Mouse (Mus musculus) forebrain, embryonic 14.5 days (tissue): ENCODE data around the gene Pitpnm2. TPM values are rescaled to one million over a fixed set of nuclear protein-coding genes. Genes with fewer than 3 reads are reported as not detected.

ENCODE experiments used
- ATAC-seq: fragments of 200-750 bp; cut with Nextera tagmentation; 2 replicates; pipeline ENCODE4 v1.8.0; 2017; ENCODE audit warnings: mild to moderate bottlenecking, moderate library complexity
- DNase-seq: peaks from one replicate; pipeline ENCODE4 v3.0.0-alpha.2; 2015; ENCODE audit warnings: low spot score
- H3K27ac ChIP-seq: fragments of 300-500 bp; sonication (generic); 2 replicates; pipeline ENCODE4 v1.5.1; 2014; ENCODE audit warnings: low read depth, mild to moderate bottlenecking, control low read depth, low read length, moderate library complexity
- H3K27me3 ChIP-seq: fragments of 300-500 bp; sonication (generic); replicated peaks from 2 replicates; pipeline ENCODE4 v1.6.1; 2014; ENCODE audit warnings: low read length, control low read depth, mixed read lengths; ENCODE audit not compliant: control insufficient read depth, insufficient read depth
- H3K36me3 ChIP-seq: fragments of 300-500 bp; sonication (generic); 2 replicates; pipeline ENCODE4 v1.6.1; 2014; ENCODE audit warnings: low read length, control low read depth; ENCODE audit not compliant: control insufficient read depth, insufficient read depth
- H3K4me1 ChIP-seq: fragments of 300-500 bp; sonication (generic); 2 replicates; pipeline ENCODE4 v1.6.1; 2014; ENCODE audit warnings: antibody characterized with exemption, low read length, control low read depth; ENCODE audit not compliant: control insufficient read depth, insufficient read depth
- H3K4me2 ChIP-seq: fragments of 300-500 bp; sonication (generic); 2 replicates; pipeline ENCODE4 v1.6.1; 2014; ENCODE audit warnings: mild to moderate bottlenecking, control low read depth, low read length
- H3K4me3 ChIP-seq: fragments of 300-500 bp; sonication (generic); 2 replicates; pipeline ENCODE4 v1.5.1; 2014; ENCODE audit warnings: low read depth, low read length, control low read depth
- H3K9ac ChIP-seq: fragments of 300-500 bp; sonication (generic); 2 replicates; pipeline ENCODE4 v1.6.1; 2014; ENCODE audit warnings: mild to moderate bottlenecking, low read length, control low read depth, moderate library complexity
- H3K9me3 ChIP-seq: fragments of 300-500 bp; sonication (generic); replicated peaks from 2 replicates; pipeline ENCODE4 v1.6.1; 2016; ENCODE audit warnings: low read length, control low read depth, mixed read lengths; ENCODE audit not compliant: control insufficient read depth
- WGBS: fragments of 180-500 bp; shearing (Covaris S2); extraction: QIAGEN DNeasy Blood & Tissue Kit; methylation state at CpG from one replicate; pipeline ENCODE4 v1.1.7; 2014; 5-methylcytosine and 5-hydroxymethylcytosine counted together
- polyA plus RNA-seq: library from polyadenylated mRNA; unstranded; fragments of >200 nt; fragmentation: Nextera tagmentation; extraction: Ambion mirVana; gene quantifications from 2 replicates; pipeline ENCODE4 v1.2.1, GENCODE M21; 2014

Gene Pitpnm2
- polyA plus RNA-seq, 1 experiment from 2014 or later, result 8.5 TPM

- H3K4me1 ChIP-seq, result peaks cover 16% of the 10 kb centered on the region
- H3K27ac ChIP-seq, result no peak overlapping the region
- H3K4me3 ChIP-seq, result no peak overlapping the region
- H3K4me2 ChIP-seq, result no peak overlapping the region
- WGBS, result 58% methylated on average over 11 of the region's 11 CpGs
- H3K9me3 ChIP-seq, result no peaks in the 10 kb centered on the region
- no peaks in the 10 kb centered on the region for H3K27me3 ChIP-seq
- H3K36me3 ChIP-seq, result no peaks in the 10 kb centered on the region
- no peak for DNase-seq
- H3K9ac ChIP-seq, result no peak overlapping the region
- no peak for ATAC-seq
These were observed 55.0 kb downstream of the Pitpnm2 start for GRCm38 (mm10) chr5:124194386-124195084.

GRCm38 (mm10) chr5:124193286-124194112 is 56.1 kb downstream of the Pitpnm2 start:
- Histone ChIP-seq H3K9ac (peak overlapping the region; percentile 13), H3K27me3 (no peaks in the 10 kb centered on the region), H3K9me3 (no peaks in the 10 kb centered on the region), H3K4me2 (peak overlapping the region; percentile 12; the same call in 1 of the 2 replicates), H3K4me3 (no peak overlapping the region), H3K27ac (no peak overlapping the region), H3K36me3 (no peaks in the 10 kb centered on the region), H3K4me1 (peaks cover 16% of the 10 kb centered on the region)
- ATAC-seq (peak; percentile 63), DNase-seq (peak; percentile 34)
- 47% methylated on average over 24 of the region's 24 CpGs for WGBS

DNA sequence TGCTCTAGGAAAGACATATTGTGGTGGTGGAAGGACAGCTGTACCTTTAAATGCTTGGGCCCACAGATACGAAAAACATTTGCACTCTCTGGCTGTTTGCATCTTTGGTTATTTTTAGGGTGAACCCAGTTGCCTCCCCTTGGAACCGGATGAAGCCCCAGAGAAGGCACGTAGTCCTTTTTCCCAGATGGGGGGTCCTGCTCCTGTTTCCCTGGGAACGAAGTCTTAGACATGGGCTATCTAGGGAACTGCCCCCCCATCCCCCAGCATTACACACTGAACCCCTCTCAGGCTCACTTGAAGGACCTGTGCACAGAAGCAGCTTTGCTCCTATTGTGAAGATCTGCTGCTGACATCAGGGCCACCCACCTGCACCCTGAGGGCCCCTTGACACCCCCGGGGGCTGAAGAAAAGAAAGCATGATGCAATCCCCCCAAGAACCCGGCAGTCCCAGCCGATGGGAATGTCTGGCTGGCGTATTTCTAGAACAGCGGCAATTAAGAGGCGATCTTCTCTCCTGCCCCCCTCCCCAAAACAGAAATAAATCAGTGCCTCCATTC is 56.8 kb downstream of the Pitpnm2 start:
- 14% methylated on average over 10 of the region's 10 CpGs for WGBS
- Histone ChIP-seq H3K27me3 (no peaks in the 10 kb centered on the region), H3K36me3 (no peaks in the 10 kb centered on the region), H3K4me2 (peak overlapping the region; percentile 12; the same call in 1 of the 2 replicates), H3K4me3 (no peak overlapping the region), H3K27ac (no peak overlapping the region), H3K4me1 (peaks cover 21% of the 10 kb centered on the region), H3K9ac (peak overlapping the region; percentile 13), H3K9me3 (no peaks in the 10 kb centered on the region)
- peak; percentile 40 for DNase-seq
- peak; percentile 47 for ATAC-seq

DNA sequence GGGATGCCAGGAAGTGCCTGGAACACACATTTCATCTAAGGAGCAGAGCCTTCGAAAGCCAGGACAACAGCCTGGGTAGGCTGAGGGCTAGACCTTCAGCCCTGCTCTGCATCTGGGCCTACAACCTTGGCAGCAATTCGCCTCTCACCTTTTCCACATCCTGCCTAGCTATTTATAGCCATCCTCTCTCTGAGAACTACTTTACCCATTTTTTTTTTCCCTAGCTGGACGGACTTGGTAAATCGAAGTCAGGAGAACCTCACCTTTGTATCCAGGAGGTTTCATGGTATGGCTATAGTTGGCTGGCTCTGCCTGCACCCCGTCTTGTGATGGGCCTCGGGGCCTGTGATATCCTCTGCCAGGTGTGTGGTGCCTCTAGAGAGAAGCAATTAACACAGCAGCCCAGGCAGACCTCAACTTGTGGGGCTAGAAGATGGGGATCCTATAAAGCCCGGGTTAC is 57.3 kb downstream of the Pitpnm2 start:
- ATAC-seq (no peak), DNase-seq (no peak)
- Histone ChIP-seq H3K36me3 (no peaks in the 10 kb centered on the region), H3K9ac (no peak overlapping the region; the same call in 1 of the 2 replicates), H3K9me3 (no peaks in the 10 kb centered on the region), H3K4me1 (peaks cover 26% of the 10 kb centered on the region), H3K27me3 (no peaks in the 10 kb centered on the region), H3K4me3 (no peak overlapping the region), H3K4me2 (no peak overlapping the region), H3K27ac (no peak overlapping the region)
- 87% methylated on average over 7 of the region's 7 CpGs for WGBS

- Histone ChIP-seq H3K9me3 (no peaks in the 10 kb centered on the region), H3K27me3 (no peaks in the 10 kb centered on the region), H3K9ac (no peak overlapping the region), H3K36me3 (no peaks in the 10 kb centered on the region), H3K4me3 (no peak overlapping the region), H3K4me2 (no peak overlapping the region), H3K27ac (no peak overlapping the region), H3K4me1 (peaks cover 46% of the 10 kb centered on the region)
- ATAC-seq (no peak), DNase-seq (no peak)
- 87% methylated on average over 10 of the region's 10 CpGs for WGBS
These were observed 59.3 kb downstream of the Pitpnm2 start for GRCm38 (mm10) chr5:124190146-124190870.

DNA sequence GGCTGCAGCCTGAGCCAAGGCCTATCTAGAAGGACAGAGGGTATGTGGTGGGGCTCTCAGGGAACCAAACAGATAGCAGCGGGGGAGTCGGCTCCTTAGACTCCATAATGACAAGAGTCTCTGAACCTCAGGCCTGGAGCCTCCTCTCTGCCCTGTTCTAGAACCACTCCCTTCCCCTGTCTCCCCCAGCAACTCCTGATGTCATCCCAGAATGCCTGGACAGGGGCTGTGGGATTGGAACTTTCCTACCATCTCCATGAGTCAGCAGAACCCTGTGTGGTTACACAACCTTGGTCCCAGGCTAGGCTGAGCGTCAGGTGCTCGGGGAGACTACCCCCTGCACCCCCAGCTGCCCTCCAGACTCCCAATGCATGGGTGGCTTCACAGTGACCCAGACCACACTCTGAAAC is 60.0 kb downstream of the Pitpnm2 start:
- peaks cover 53% of the 10 kb centered on the region for H3K4me1 ChIP-seq
- no peak overlapping the region for H3K27ac ChIP-seq
- no peak for DNase-seq
- ATAC-seq, result no peak
- H3K27me3 ChIP-seq, result no peaks in the 10 kb centered on the region
- no peak overlapping the region for H3K4me2 ChIP-seq
- no peaks in the 10 kb centered on the region for H3K36me3 ChIP-seq
- no peak overlapping the region for H3K4me3 ChIP-seq
- H3K9ac ChIP-seq, result no peak overlapping the region
- 93% methylated on average over 4 of the region's 4 CpGs for WGBS
- no peaks in the 10 kb centered on the region for H3K9me3 ChIP-seq

DNA sequence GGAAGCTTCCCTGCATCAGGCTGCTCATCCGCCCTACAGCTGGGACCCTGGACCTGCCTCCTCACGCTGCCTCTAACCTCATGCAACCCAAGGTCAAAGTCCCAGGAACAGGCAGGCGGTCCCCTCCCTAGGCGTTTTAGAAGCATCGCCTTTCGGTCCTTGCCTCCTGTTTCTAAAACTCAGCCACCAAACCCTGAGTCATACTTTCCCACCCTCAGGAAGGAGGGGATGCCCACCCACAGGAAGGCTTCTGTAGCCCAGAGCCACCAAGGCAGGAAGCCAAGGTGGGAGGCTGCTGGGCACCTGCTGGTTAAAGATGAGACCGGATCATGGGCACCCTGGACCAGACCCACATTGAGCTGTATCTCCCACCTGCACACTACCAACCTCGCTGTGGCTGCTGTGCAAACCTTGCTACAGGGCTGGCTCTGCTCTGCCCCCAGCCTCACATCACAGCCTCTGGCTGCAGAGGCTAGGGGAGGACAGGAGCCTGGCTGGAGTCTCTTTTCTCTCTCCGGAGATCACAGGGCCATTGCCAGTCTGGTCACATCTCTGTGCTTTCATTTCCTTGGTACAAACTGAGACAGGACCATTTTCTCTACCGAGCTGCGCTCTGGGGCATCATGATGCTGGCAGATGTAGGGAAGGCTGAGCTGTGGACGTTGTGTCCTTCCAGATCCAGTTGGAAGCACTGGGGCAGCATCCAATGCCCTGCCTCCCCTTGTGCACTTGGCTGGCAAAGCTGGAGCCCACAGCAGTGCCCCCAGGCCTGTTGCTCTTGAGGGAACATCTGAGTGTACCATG is 61.9 kb downstream of the Pitpnm2 start:
- peaks cover 51% of the 10 kb centered on the region for H3K4me1 ChIP-seq
- H3K27ac ChIP-seq, result peak overlapping the region; percentile 90
- H3K36me3 ChIP-seq, result no peaks in the 10 kb centered on the region
- peak overlapping the region; percentile 33 for H3K4me3 ChIP-seq
- no peaks in the 10 kb centered on the region for H3K27me3 ChIP-seq
- DNase-seq, result peak; percentile 32
- H3K9me3 ChIP-seq, result no peaks in the 10 kb centered on the region
- 39% methylated on average over 12 of the region's 12 CpGs for WGBS
- H3K4me2 ChIP-seq, result peak overlapping the region; percentile 70
- no peak for ATAC-seq
- H3K9ac ChIP-seq, result peak overlapping the region; percentile 70

DNA sequence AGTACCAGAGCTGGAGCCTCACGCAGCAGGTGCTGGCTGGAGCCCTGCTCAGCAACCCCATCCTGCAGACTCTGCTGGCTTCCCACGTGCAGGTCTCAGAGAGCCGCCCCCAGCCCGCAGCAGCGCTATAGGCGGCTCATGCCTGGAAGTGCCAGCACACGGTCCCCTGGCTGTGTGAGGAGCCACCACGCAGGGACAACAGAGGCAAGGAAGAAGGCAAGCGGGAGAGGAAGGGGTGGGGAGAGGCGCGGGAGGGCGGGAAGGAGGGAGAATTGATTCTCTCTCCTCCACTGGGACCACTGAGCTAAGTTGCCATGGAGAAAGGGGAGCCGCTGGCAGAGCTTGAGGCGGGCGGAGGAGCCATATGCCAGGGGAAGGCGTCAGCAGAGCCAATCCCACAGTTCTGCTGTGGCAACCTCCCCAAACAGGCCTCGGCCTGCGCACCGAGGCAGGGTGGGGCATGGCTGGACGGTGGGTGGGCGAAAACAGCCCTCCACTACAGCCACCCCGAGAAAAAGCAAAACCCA is 62.5 kb downstream of the Pitpnm2 start:
- Histone ChIP-seq H3K36me3 (no peaks in the 10 kb centered on the region), H3K4me3 (peak overlapping the region; percentile 33), H3K27ac (peak overlapping the region; percentile 90), H3K9ac (peak overlapping the region; percentile 70), H3K4me1 (peaks cover 52% of the 10 kb centered on the region), H3K9me3 (no peaks in the 10 kb centered on the region), H3K4me2 (peak overlapping the region; percentile 70), H3K27me3 (no peaks in the 10 kb centered on the region)
- DNase-seq, result peak; percentile 88
- ATAC-seq, result peak; percentile 73
- 5% methylated on average over 21 of the region's 22 CpGs for WGBS
